Mouse (Mus musculus) A20 (cell line): ENCODE data around the gene Tex28.
"Not testable (repeated sequence)": the region's sequence is repeated elsewhere in the genome, so short reads cannot be mapped to it uniquely, and the experiment has no call there.

Experiments
- DNase-seq: peaks from one replicate; pipeline ENCODE4 v3.0.0-alpha.2; 2011; ENCODE audit warnings: low read depth, low spot score

Gene Tex28

DNA sequence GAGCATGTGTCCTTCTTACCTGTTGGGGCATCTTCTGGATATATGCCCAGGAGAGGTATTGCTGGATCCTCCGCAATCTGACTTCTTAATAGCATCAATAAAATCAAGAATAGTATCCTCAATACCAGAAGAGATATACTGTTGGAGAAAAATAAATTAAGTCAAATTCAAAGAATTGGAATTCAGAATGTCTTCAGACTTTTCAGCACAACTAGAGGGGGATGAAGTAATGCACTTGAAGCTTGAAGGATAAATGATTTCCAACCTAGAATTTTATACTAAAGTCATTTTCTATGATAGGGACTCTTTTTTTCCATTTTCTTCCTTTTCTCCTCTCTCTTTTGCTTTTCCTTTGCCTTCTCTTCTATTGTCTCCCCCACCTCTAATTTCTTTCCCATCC, at the start of gene Tex28:
Gene Tex28, minus strand, starts transcription at position 101 of the 400 bp plus-strand sequence.
- no peak for DNase-seq

DNA sequence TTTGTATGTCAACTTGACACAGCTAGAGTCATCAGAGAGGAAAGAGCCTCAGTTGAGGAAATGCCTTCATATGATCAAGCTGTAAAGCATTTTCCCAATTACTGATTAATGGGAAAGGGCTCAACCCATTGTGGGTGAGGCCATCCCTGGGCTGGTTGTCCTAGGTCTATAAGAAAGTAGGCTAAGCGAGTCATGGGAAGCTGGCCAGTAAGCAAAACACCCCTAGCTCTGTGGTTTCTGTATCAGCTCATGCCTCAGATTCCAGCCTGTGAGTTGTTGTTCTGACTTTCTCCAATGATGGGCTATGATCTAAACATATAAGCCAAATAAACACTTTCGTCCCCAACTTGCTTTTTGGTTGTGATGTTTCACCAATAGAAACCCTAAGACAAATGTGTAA, 35.9 kb upstream of the Tex28 start:
- no peak for DNase-seq

DNA sequence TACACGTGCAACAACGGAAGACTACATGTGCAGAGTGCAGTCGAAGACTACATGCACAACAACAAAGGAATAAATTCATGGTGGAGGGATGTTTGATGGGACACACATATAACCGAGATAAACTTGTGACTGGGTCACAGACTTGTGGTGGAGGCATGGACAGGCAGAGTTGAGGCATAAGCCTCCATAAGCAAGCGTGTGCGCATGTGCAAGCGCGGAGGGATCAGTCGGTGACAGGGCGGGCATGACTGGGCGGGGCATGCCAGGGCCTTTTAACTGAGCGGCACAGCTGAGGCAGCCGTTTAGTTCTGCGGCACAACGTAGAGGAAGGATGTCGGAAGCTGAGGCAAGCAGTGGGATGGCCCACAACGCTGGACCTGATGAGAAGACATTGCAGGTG, 9.3 kb upstream of the Tex28 start, which contains the start of gene Tktl1:
Gene Tktl1, plus strand, starts transcription at position 301 of the 400 bp plus-strand sequence.
- DNase-seq = no peak

DNA sequence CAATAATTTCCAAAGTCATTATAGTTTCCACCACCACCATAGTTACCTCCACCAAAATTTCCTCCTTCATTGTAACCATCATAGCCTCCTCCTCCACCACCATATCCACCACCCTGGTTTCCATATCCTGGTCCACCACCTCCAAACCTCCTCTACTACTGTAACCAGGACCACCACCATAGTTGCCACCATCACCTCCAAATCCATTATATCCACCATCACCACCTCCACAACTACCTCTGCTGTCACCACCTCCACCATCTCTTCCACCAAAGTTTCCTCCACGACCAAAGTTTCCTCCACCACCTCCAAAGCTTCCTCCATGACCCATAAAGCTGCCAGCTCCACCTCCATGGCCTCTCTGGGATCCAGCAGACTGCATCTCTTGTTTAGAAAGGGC, 32.4 kb downstream of the Tex28 start, which contains the start of gene Mecp2:
Gene Mecp2, minus strand, starts transcription at position 101 of the 400 bp plus-strand sequence.
- not testable (repeated sequence) for DNase-seq

DNA sequence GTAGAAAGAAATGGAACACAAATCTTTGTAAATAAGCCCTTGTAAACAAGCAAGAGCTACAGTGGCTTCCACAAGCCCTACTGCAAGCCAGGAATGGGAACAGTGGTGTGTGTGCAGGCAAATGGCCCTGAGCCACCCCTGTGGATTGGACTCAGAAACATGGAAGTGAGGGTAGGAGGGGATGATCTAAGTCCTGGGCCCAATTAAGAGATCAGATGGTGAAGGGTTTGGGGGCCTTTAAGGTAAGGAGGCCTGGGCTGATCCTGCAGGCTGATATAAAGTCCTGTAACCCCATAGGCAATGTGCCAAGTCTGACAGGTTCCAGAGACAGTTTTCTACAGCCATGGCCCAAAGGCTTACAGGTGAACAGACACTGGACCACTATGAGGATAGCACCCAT, 40.5 kb downstream of the Tex28 start, which contains the start of gene Opn1mw:
Gene Opn1mw, plus strand, starts transcription at position 301 of the 400 bp plus-strand sequence.
- DNase-seq = no peak

DNA sequence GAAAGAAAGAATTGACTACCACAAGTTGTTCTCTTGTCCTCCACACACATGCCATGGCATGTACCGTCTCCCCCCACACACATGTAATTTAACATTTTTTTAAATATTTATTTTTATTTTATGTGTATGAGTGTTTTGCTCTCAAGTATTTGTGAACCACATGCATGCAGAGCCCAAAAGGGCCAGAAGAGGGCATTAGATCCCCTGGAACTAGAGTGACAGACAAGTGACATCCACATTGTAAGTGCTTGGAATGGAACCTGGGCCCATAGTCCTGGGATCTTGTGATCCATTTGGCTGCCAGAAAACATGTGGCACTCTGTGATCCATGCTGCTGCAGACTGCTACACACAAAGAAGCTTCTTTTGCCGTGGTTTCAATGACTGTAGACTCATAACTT, 42.7 kb downstream of the Tex28 start:
- DNase-seq = peak; percentile 40

DNA sequence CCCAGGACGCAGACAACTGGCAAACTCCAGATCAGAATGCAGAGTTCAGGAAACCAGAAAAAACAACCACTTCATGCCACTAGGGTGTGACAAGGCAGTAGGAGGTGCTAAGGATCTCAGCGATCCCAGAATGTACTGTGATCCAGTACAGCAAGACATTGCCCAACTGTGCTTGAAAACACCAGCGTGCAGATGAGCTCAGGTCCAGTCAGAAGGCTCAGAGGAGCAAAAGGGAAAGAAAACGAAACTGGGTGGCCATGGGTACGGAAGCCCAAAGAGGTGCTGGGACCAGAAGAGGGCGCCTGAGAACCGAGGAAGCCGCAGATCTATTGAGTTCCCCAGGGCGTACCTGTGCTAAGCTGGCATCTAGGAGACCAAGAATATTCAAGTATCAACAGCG, 52.1 kb downstream of the Tex28 start:
- peak; percentile 82 for DNase-seq

DNA sequence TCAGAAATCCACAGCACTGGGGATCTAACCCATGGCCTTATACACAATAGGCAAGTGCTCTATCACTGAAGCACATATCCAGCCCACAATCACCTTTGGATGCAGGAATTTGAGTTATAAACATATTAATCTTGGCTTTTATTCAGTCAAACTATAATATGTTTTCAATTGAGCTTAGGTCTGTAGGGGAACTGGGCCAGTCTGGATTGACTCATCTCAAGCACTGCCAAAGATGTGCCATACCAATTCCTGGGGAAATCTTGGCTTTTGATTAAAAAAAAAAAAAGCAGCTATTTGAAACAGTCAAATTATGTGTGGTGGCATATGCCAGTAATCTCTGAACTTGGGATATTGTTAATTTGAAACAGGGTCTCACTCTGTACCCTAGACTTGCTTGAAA, 53.6 kb downstream of the Tex28 start:
- DNase-seq = no peak

DNA sequence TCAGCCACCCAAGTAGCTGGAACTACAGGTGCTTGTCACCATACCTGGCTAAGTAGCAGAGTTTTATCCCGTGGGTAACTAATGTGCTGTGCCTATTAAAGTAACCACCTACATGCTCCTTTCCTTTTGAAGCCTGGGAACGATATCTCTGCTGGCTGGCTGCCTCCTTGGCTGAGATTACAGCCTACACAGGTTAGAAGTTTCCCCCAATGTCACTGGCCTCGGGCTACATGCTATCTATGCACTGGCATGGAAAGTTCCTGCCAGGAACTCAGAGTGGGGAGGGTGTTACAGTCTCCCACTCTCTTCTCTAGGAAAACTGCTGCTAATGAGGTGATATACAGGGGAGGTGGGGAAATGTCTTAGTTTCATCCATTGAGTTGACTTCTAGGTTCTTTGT, 58.9 kb downstream of the Tex28 start:
- no peak for DNase-seq

DNA sequence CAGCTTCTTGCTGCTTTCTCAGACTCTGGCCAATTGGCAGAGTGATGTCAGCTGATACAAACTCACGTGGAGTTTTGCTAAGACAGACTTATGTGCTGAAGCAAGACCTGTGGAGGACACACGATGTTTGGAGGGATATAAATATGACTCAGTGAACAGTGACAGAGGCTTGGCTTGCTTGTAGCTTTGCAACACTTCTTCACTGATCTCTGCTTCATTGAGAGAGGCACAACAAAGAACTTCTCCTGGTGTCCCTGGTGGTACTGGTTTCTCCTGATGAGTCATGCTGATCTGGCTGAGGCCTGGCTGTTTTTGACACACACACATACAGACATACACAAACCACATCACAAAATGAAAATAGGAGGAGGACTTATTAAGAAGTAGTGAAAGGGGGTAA, 61.7 kb downstream of the Tex28 start:
- DNase-seq = peak; percentile 36

DNA sequence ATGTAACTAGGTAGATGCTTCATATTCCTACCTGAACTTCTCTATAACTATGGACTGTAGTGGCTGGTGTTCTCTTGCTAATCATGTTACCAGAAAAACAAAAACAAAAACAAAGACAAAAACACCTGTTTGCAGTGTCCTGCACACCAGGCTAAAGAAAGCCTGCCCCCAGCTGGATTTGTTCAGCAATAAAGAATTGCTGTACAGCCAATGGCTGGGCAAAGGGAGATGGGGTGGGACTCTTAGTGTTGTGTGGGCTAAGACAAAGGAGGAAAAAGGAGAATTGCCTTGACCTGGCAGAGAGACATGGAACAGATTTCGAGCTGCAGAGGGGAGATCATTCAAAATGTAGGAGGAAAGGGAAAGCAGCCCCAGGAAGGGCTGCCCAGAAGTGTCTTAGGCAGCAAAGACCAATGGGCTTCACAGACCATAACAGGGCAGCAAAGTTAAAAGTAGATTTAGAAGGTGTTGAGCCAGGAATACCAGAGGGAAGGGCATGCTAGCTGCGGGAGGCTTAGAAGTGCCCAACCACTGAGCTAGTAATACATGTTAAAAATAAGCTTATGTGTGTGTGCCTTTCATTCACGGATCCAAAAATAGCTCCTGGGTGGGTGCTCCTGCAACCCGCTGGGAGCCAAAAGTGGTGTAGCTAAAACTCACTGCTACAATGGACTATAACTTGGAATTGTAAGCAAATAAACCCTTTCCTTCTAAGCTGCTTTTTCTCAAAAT, 64.0 kb downstream of the Tex28 start:
- peak; percentile 37 for DNase-seq
